Mouse (Mus musculus) v-Abl transformed pro-B cells (cell line): Measurements from ENCODE around the gene Treh.

Experiments
- in situ Hi-C, 2 experiments: fragments of 400-800 bp; cut with MboI; formaldehyde crosslinking; loops; one replicate each; pipeline ENCODE4 v1.15.1; 2025; ENCODE audit not compliant: unreplicated experiment in 2 of 2

Gene Treh

DNA sequence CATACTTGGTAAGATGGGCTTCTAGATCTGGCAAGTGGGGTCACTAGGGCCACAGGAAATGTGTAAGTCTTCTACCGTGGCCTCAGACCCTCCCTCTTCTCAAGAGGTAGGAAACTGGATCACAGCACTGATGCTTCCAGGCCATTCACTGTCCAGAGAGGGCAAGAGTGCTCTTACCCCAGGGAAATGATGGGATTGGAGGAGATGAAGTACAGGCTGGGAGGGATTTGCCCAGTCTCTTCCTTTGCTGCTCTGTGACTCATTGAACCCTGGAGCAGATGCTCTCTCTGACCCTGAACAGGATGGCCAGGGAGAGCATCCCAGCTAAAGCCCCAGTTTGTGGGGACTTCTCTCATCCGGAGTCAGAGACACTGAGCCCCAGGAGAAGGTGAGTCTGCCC lies 51.6 kb downstream of the Treh start:
- in situ Hi-C loops: loop anchor here in 1 of 2 experiments (25.0 kb wide), 1 partner anchor 688 kb away; no protein-coding TSS in a partner anchor

DNA sequence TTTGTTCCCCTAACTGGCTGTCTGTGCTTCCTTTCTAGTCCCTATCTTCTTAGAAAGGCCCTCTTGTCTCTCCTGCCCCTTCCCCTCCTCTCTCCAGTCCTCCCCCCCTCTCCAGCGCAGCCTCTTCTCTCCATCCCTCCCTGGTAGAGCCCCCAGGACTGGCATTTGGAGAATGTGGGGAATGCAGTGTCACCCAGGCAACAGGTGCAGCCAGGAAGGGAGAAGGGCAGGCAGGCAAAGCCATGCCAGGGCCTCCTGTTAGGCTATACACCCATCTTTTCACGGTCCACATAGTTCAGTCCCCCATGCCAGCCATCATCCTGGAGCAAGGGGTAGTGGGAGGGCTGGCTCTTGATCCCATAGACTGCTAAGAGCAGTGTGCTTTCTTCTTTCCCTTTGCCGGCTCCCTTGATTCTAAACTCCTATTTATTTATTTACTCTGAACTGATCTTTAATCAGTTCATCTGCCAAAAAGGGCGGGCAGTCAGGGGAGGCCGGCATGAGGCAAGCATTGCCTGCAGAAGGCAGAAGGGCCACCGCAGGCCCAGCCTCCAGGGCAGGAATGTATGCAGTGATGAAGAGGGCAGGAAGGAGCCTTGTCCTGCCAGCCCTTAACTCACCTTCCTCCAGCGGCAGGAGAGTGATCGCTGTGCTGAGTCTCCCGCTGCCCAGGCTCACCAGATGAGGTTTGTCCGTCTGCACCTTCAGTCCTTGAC lies 53.6 kb downstream of the Treh start:
- in situ Hi-C loops: no loop called here

DNA sequence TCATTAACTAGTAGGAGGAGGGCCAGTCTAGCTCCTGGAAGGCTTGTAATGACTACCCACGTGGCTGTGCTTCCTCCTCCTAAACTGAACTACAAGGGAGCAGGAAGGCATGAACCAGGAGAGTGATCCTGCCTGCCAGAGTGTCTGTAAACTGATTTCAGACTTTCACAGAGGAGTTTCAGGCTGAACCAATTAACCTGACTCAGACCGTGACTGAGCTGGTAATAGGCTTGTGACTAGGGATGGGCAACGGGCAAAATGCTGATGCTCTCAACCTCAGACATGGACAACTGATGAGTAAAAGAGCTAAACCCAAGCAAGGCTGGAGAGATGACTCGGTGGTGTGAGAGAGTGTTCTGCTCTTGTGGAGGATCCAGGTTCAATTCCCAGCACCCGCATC lies 54.4 kb downstream of the Treh start:
- in situ Hi-C loops: no loop called here

DNA sequence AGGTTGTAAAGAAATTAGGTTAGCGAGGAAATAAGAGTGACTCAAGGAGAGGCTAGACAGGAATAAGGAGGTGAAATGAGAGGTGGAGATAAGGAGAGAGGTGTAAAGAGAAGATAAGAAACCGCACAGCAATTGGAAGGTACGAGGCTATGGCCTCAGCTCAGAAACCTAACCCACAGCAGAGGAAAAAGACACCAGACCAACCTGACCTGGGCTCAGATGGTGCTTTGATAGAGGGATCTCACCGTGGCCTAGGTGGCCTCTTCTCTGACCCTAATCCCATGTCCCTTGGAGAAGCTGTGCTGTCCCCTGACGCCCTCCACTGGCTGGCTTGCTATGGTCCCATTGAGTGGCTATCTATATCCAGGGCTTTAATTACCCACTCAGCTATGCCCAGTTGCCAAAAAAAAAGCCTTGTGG lies 59.1 kb downstream of the Treh start:
- in situ Hi-C loops: no loop called here

DNA sequence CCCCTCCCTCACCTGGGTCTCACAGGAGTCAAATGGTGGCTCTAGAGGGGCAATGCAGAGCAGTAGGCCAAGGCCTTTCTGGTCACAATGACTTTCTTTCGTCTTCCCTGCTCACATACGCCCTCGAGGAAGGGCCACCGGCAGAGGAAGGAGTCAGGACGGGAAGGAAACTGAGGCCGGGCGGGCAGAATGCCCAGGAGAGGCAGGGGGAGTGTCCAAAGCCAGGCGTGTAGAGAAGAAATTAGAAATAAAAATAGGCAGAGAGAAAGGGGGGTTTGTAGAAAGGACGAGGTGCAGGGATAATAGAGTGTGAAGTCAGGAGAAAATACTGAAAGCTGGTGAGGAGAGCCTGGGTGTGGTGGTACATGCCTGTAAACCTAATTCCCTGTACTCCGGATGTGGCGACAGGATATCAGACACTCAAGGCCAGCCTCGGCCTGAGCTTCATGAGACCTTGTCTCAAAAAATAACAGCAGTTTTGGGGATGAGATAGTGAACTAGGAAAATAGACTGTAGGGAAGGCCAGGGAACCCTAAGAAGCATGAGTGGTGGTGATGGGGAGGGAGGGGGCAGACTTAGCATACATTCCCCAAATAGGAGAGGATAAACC lies 60.0 kb downstream of the Treh start:
- in situ Hi-C loops: no loop called here

DNA sequence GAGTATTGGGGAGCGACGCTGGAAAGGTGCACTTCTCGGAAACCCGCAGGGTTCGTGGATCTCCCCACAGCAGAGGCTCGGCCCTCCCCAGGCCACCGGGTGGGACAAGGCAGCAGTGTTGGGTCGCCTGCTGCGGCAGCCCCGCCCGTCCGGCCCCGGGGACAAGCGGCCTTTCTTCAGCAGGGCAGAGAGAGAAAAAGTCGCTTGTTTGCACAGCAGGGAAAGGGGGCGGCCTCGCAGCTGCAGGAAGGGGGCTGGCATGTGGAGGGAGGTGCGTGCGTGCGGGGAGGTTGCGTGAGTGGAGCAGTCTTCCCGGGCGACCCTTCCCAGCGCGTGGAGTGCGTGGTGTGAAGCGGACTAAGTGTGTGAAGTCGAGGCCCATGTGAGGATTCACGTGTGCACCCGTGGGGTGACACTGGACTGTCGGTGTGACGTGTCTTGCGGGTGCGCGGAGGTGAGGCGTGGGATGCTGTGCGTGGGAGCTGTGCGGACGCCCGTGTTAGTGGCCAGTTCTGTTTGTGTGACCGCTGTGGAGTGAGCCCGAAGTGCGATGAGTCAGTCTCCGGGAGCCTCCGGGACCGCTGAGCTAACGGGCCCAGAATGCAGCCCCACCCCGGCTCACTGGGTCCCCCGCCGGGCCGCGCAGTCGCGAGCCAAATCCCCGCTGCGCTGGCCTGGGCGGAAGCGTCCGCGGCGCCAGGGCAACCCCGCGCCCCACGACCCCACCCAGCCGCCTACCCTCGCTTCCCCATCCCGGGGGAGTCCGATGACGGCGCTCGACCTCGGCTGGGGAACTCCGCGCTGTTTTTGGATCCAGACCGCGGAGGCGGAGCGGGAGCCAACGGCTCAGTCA lies 60.9 kb downstream of the Treh start:
- in situ Hi-C loops: no loop called here

DNA sequence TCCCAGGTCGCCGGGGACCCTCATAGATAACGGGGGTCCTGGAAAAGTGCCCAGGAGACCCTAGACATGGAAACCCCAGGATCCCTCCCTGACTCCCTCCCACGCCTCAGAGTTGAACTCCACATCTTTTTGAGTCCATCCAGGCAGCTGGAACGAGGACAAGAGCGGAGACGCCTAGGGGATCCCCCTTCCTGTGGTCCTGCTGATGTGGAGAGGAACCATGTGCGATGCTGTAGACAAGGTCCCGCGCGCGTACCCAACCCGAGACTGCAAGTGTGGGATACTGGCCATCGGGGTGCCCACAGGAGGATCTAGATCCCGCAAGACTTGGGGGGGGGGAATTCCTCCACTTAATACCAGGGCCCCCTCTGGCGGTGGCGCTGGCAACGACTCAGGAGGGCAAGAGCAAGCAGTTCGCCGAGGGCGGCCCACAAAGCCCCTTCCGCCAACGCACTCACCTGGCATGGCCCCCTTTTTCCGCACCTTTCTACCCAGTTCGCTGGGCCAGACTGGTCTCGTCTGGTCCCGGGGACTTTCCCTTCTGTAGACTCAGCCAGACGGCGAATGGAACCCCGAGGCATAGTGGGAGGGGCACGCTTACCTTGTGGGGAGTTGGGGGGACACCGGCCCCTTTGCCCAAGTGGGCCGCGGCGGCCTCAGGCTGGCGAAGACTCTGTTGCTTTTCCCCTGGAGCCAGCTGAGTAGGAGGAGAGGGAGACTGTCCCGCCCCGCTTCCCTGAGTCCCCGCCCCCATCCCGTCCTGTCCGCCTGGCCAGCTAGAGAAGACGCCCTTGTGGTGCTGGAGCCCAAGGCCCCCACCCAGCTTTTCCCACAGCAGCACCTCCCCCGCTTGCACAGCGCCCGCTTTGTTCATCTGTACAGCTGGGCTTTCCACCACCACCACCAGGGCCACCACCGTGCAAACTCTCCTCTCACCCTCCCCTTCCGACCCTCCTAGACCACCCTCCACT lies 61.8 kb downstream of the Treh start, which contains the start of gene Phldb1:
TSS of gene Phldb1 (minus strand) at position 675 of the 971 bp plus-strand sequence.
- in situ Hi-C loops: no loop called here

DNA sequence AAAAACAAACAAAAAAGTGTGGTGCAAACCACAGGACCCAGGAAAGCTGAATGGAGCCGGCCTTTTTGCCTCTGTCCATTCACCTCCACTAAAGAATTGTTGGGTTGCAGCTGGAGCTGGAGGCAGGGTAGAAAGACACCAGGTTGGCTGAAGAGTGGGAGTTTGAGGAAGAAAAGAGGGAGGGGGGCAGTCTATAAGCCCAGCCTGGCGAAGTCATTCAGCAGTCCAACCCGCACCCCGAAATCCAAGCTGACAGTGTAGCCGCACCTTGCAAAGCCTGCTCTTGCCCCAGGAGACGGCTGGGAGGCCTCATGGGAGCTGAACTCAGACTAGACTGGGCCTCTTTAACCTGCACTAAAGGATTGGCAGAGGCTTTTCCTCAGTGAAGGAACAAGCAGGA lies 62.9 kb downstream of the Treh start:
- in situ Hi-C loops: no loop called here
